Mouse (Mus musculus): ENCODE measurements around the gene Tlr9. TPM values are rescaled to one million over a fixed set of nuclear protein-coding genes. Genes with fewer than 3 reads are reported as not detected.
A peak's percentile ranks its signal among the peaks of the same experiment; 100 is the strongest.

Tlr9 gene
- polyA plus RNA-seq, 1 experiment from 2014 or later: 0.16 TPM

- ATAC-seq (no peak), DNase-seq (no peak)
- Histone ChIP-seq H3K4me2 (ENCODE audit: low read depth, low read length) (no peak overlapping the region), H3K4me3 (ENCODE audit: low read depth, low read length) (no peak overlapping the region), H3K4me1 (ENCODE audit: insufficient read depth) (peaks cover 3% of the 10 kb centered on the region), H3K9me3 (ENCODE audit: low read length) (no peaks in the 10 kb centered on the region), H3K9ac (replicated peaks) (no peak overlapping the region), H3K36me3 (replicated peaks; ENCODE audit: insufficient read depth, low read length) (peaks cover 89% of the 10 kb centered on the region), H3K27ac (ENCODE audit: low read depth) (no peak overlapping the region), H3K27me3 (ENCODE audit: insufficient read depth, low read length) (no peaks in the 10 kb centered on the region)
- WGBS (ENCODE audit: insufficient replicate concordance): 90% methylated on average over 10 of the region's 10 CpGs
- no peak for TF ChIP-seq EP300 (IDR thresholded peaks at IDR 0.05; ENCODE audit: low read depth)
- TF ChIP-seq CTCF (IDR thresholded peaks at IDR 0.05; ENCODE audit: low read depth): no peak
Observed at GRCm38 (mm10) chr9:106237878-106238277, 15.5 kb downstream of the Tlr9 start.

GRCm38 (mm10) chr9:106241541-106242164, 19.3 kb downstream of the Tlr9 start:
- 84% methylated on average over 10 of the region's 10 CpGs for WGBS (ENCODE audit: insufficient replicate concordance)
- Histone ChIP-seq H3K4me1 (ENCODE audit: insufficient read depth) (peaks cover 7% of the 10 kb centered on the region), H3K4me2 (ENCODE audit: low read depth, low read length) (no peak overlapping the region), H3K27me3 (ENCODE audit: insufficient read depth, low read length) (no peaks in the 10 kb centered on the region), H3K9me3 (ENCODE audit: low read length) (no peaks in the 10 kb centered on the region), H3K36me3 (replicated peaks; ENCODE audit: insufficient read depth, low read length) (peaks cover 62% of the 10 kb centered on the region), H3K9ac (replicated peaks) (no peak overlapping the region), H3K4me3 (ENCODE audit: low read depth, low read length) (no peak overlapping the region), H3K27ac (ENCODE audit: low read depth) (no peak overlapping the region)
- TF ChIP-seq EP300 (IDR thresholded peaks at IDR 0.05; ENCODE audit: low read depth): no peak
- TF ChIP-seq CTCF (IDR thresholded peaks at IDR 0.05; ENCODE audit: low read depth): peak; percentile 22
- ATAC-seq (no peak), DNase-seq (no peak)

- no peaks in the 10 kb centered on the region for H3K9me3 ChIP-seq (ENCODE audit: low read length)
- ATAC-seq (no peak), DNase-seq (no peak)
- TF ChIP-seq EP300 (IDR thresholded peaks at IDR 0.05; ENCODE audit: low read depth) (no peak), CTCF (IDR thresholded peaks at IDR 0.05; ENCODE audit: low read depth) (no peak)
- WGBS (ENCODE audit: insufficient replicate concordance): 51% methylated on average over 19 of the region's 19 CpGs
- H3K4me1 ChIP-seq (ENCODE audit: insufficient read depth): peaks cover 11% of the 10 kb centered on the region
- 0 out of 2 replicates have a peak overlapping the region, but pooled peaks have one; percentile 5 for H3K4me3 ChIP-seq (ENCODE audit: low read depth, low read length)
- H3K4me2 ChIP-seq (ENCODE audit: low read depth, low read length): peak overlapping the region; percentile 26; the same call in 1 of the 2 replicates
- H3K36me3 ChIP-seq (replicated peaks; ENCODE audit: insufficient read depth, low read length): peaks cover 49% of the 10 kb centered on the region
- no peaks in the 10 kb centered on the region for H3K27me3 ChIP-seq (ENCODE audit: insufficient read depth, low read length)
- peak overlapping the region; percentile 53 for H3K27ac ChIP-seq (ENCODE audit: low read depth)
- no peak overlapping the region for H3K9ac ChIP-seq (replicated peaks)
Observed at GRCm38 (mm10) chr9:106242813-106243488, 20.6 kb downstream of the Tlr9 start.

- no peak for DNase-seq
- no peak overlapping the region for H3K4me3 ChIP-seq (ENCODE audit: low read depth, low read length)
- H3K27ac ChIP-seq (ENCODE audit: low read depth): no peak overlapping the region
- no peak for ATAC-seq
- H3K36me3 ChIP-seq (replicated peaks; ENCODE audit: insufficient read depth, low read length): peaks cover 7% of the 10 kb centered on the region
- no peak for TF ChIP-seq CTCF (IDR thresholded peaks at IDR 0.05; ENCODE audit: low read depth)
- no peak for TF ChIP-seq EP300 (IDR thresholded peaks at IDR 0.05; ENCODE audit: low read depth)
- no peak overlapping the region for H3K4me2 ChIP-seq (ENCODE audit: low read depth, low read length)
- no peaks in the 10 kb centered on the region for H3K9me3 ChIP-seq (ENCODE audit: low read length)
- no peaks in the 10 kb centered on the region for H3K27me3 ChIP-seq (ENCODE audit: insufficient read depth, low read length)
- H3K9ac ChIP-seq (replicated peaks): no peak overlapping the region
- peaks cover 17% of the 10 kb centered on the region for H3K4me1 ChIP-seq (ENCODE audit: insufficient read depth)
- WGBS (ENCODE audit: insufficient replicate concordance): 68% methylated on average over 11 of the region's 11 CpGs
Observed at GRCm38 (mm10) chr9:106249550-106249949, 27.2 kb downstream of the Tlr9 start.

- no peak overlapping the region for H3K27ac ChIP-seq (ENCODE audit: low read depth)
- DNase-seq (no peak), ATAC-seq (no peak)
- no peak overlapping the region for H3K4me3 ChIP-seq (ENCODE audit: low read depth, low read length)
- peaks cover 17% of the 10 kb centered on the region for H3K4me1 ChIP-seq (ENCODE audit: insufficient read depth)
- no peaks in the 10 kb centered on the region for H3K27me3 ChIP-seq (ENCODE audit: insufficient read depth, low read length)
- H3K9ac ChIP-seq (replicated peaks): no peak overlapping the region
- TF ChIP-seq EP300 (IDR thresholded peaks at IDR 0.05; ENCODE audit: low read depth): no peak
- TF ChIP-seq CTCF (IDR thresholded peaks at IDR 0.05; ENCODE audit: low read depth): no peak
- peaks cover under 1% of the 10 kb centered on the region; the same call in 1 of the 2 replicates for H3K36me3 ChIP-seq (replicated peaks; ENCODE audit: insufficient read depth, low read length)
- no peak overlapping the region for H3K4me2 ChIP-seq (ENCODE audit: low read depth, low read length)
- WGBS (ENCODE audit: insufficient replicate concordance): 58% methylated on average over 4 of the region's 4 CpGs
- no peaks in the 10 kb centered on the region for H3K9me3 ChIP-seq (ENCODE audit: low read length)
Observed at GRCm38 (mm10) chr9:106250245-106250644, 27.8 kb downstream of the Tlr9 start.

GRCm38 (mm10) chr9:106251066-106251465, 28.7 kb downstream of the Tlr9 start:
- TF ChIP-seq CTCF (IDR thresholded peaks at IDR 0.05; ENCODE audit: low read depth) (no peak), EP300 (IDR thresholded peaks at IDR 0.05; ENCODE audit: low read depth) (no peak)
- Histone ChIP-seq H3K4me1 (ENCODE audit: insufficient read depth) (peaks cover 16% of the 10 kb centered on the region), H3K4me3 (ENCODE audit: low read depth, low read length) (no peak overlapping the region), H3K27me3 (ENCODE audit: insufficient read depth, low read length) (no peaks in the 10 kb centered on the region), H3K4me2 (ENCODE audit: low read depth, low read length) (no peak overlapping the region), H3K27ac (ENCODE audit: low read depth) (no peak overlapping the region), H3K36me3 (replicated peaks; ENCODE audit: insufficient read depth, low read length) (no peaks in the 10 kb centered on the region), H3K9ac (replicated peaks) (no peak overlapping the region), H3K9me3 (ENCODE audit: low read length) (no peaks in the 10 kb centered on the region)
- ATAC-seq (no peak), DNase-seq (no peak)
- 69% methylated on average over 8 of the region's 8 CpGs for WGBS (ENCODE audit: insufficient replicate concordance)

All from liver, postnatal 0 days (tissue).